Mouse (Mus musculus) heart, adult 2 months (tissue): ENCODE results near the gene Tmem51. TPM values are rescaled to one million over a fixed set of nuclear protein-coding genes. Genes with fewer than 3 reads are reported as not detected.

Experiments
- DNase-seq, 2 experiments: peaks; one replicate each; pipeline ENCODE4 v3.0.0; 2021
- H3K27ac ChIP-seq: fragments of 200-600 bp; 2 replicates; pipeline ENCODE4 v1.8.1; 2022
- H3K27me3 ChIP-seq: fragments of 200-500 bp; 2 replicates; pipeline ENCODE4 v1.6.1; 2012; ENCODE audit warnings: mild to moderate bottlenecking, low read length, inconsistent platforms, mixed read lengths; ENCODE audit not compliant: control insufficient read depth, insufficient read depth
- H3K36me3 ChIP-seq: fragments of 200-500 bp; 2 replicates; pipeline ENCODE4 v1.6.1; 2012; ENCODE audit warnings: low read length, inconsistent platforms; ENCODE audit not compliant: control insufficient read depth, insufficient read depth
- H3K4me1 ChIP-seq: fragments of 200-500 bp; 2 replicates; pipeline ENCODE4 v1.6.1; 2011; ENCODE audit warnings: low read length; ENCODE audit not compliant: control insufficient read depth, insufficient read depth
- H3K4me3 ChIP-seq: fragments of 200-600 bp; 2 replicates; pipeline ENCODE4 v1.8.1; 2022
- H3K79me2 ChIP-seq: fragments of 200-500 bp; replicated peaks from 2 replicates; pipeline ENCODE4 v1.6.1; 2012; ENCODE audit warnings: mild to moderate bottlenecking, inconsistent platforms, low read length, moderate library complexity, mixed read lengths; ENCODE audit not compliant: control insufficient read depth, insufficient read depth
- H3K9ac ChIP-seq: fragments of 200-500 bp; 2 replicates; pipeline ENCODE4 v1.6.1; 2012; ENCODE audit warnings: low read depth, mild to moderate bottlenecking, control low read depth, inconsistent platforms, low read length, mixed read lengths
- CTCF ChIP-seq: fragments of 200-600 bp; IDR thresholded peaks from 2 replicates; pipeline ENCODE4 v1.8.1; 2022; ENCODE audit warnings: antibody characterized with exemption, mild to moderate bottlenecking, moderate library complexity
- EP300 ChIP-seq: fragments of 200-500 bp; IDR thresholded peaks from 2 replicates; pipeline ENCODE4 v1.6.1; 2011; ENCODE audit warnings: low read depth, low read length, control low read depth; ENCODE audit not compliant: insufficient read depth
- POLR2A ChIP-seq: fragments of 200-500 bp; IDR thresholded peaks from 2 replicates; pipeline ENCODE4 v1.6.1; 2011; ENCODE audit warnings: mild to moderate bottlenecking, low read depth, low read length, control low read depth; ENCODE audit not compliant: insufficient read depth
- WGBS: fragments of 180-500 bp; shearing (Covaris S2); methylation state at CpG from one replicate; pipeline ENCODE4 v1.1.7; 2018; 5-methylcytosine and 5-hydroxymethylcytosine counted together
- intact Hi-C: fragments of 180-260 bp; cut with DNase I; formaldehyde crosslinking; loops from one replicate; pipeline ENCODE4 v1.15.1; 2025
- polyA plus RNA-seq: library from polyadenylated mRNA; depleted of rRNA; stranded (reverse); fragments of >200 nt; gene quantifications from 2 replicates; pipeline ENCODE4 v1.2.3, GENCODE M21; 2012
- total RNA-seq, 2 experiments: library from RNA; stranded (reverse); gene quantifications; 2 replicates each; pipeline ENCODE4 v1.2.3; 2021

Gene Tmem51
- total and polyA plus RNA-seq, 3 experiments: 5.5 to 13.1 (median 6.0) TPM

- Histone ChIP-seq H3K9ac (peak overlapping the region; percentile 34), H3K27me3 (no peaks in the 10 kb centered on the region), H3K36me3 (no peaks in the 10 kb centered on the region), H3K4me1 (peaks cover 20% of the 10 kb centered on the region), H3K27ac (peak overlapping the region; percentile 68), H3K4me3 (no peak overlapping the region), H3K79me2 (no peaks in the 10 kb centered on the region)
- WGBS: 37% methylated on average over 13 of the region's 18 CpGs
- TF ChIP-seq CTCF: no peak
- TF ChIP-seq EP300: no peak
- no peak for TF ChIP-seq POLR2A
- peak; percentile 54 to 56 for DNase-seq
- intact Hi-C loops: no loop called here
Observed at GRCm38 (mm10) chr4:142080901-142081630, 3.0 kb downstream of the Tmem51 start.

GRCm38 (mm10) chr4:142080487-142080767 is 3.7 kb downstream of the Tmem51 start:
- H3K4me3 ChIP-seq: no peak overlapping the region
- H3K9ac ChIP-seq: no peak overlapping the region
- H3K36me3 ChIP-seq: no peaks in the 10 kb centered on the region
- intact Hi-C loops: no loop called here
- no peaks in the 10 kb centered on the region for H3K79me2 ChIP-seq
- no peak for TF ChIP-seq EP300
- no peak for TF ChIP-seq CTCF
- TF ChIP-seq POLR2A: no peak
- peak overlapping the region; percentile 68 for H3K27ac ChIP-seq
- no peaks in the 10 kb centered on the region for H3K27me3 ChIP-seq
- 78% methylated on average over 4 of the region's 4 CpGs for WGBS
- DNase-seq: no peak
- H3K4me1 ChIP-seq: peaks cover 20% of the 10 kb centered on the region

GRCm38 (mm10) chr4:142079629-142080486 is 4.2 kb downstream of the Tmem51 start:
- H3K4me3 ChIP-seq: no peak overlapping the region
- no peaks in the 10 kb centered on the region for H3K36me3 ChIP-seq
- H3K27ac ChIP-seq: peak overlapping the region; percentile 68
- WGBS: 66% methylated on average over 14 of the region's 14 CpGs
- peak in 1 of 2 experiments; percentile 50 for DNase-seq
- peaks cover 20% of the 10 kb centered on the region for H3K4me1 ChIP-seq
- H3K27me3 ChIP-seq: no peaks in the 10 kb centered on the region
- no peak overlapping the region for H3K9ac ChIP-seq
- intact Hi-C loops: no loop called here
- no peak for TF ChIP-seq POLR2A
- no peaks in the 10 kb centered on the region for H3K79me2 ChIP-seq

GRCm38 (mm10) chr4:142077572-142078271 is 6.4 kb downstream of the Tmem51 start:
- 7% methylated on average over 18 of the region's 18 CpGs for WGBS
- 0 out of 2 replicates have a peak overlapping the region, but pooled peaks have one; percentile 3 for H3K4me3 ChIP-seq
- no peaks in the 10 kb centered on the region for H3K27me3 ChIP-seq
- no peaks in the 10 kb centered on the region for H3K79me2 ChIP-seq
- peak overlapping the region; percentile 32; the same call in 1 of the 2 replicates for H3K9ac ChIP-seq
- no peaks in the 10 kb centered on the region for H3K36me3 ChIP-seq
- peak overlapping the region; percentile 73 for H3K27ac ChIP-seq
- DNase-seq: peak; percentile 56 to 61
- H3K4me1 ChIP-seq: peaks cover 20% of the 10 kb centered on the region
- no peak for TF ChIP-seq CTCF
- peak; percentile 9; the same call in 1 of the 2 replicates for TF ChIP-seq EP300
- TF ChIP-seq POLR2A: no peak
- intact Hi-C loops: no loop called here

- 45% methylated on average over 1 of the region's 1 CpGs for WGBS
- TF ChIP-seq EP300 (no peak), CTCF (no peak), POLR2A (no peak)
- no peak overlapping the region for H3K4me3 ChIP-seq
- no peaks in the 10 kb centered on the region for H3K79me2 ChIP-seq
- H3K27me3 ChIP-seq: no peaks in the 10 kb centered on the region
- no peak for DNase-seq
- H3K27ac ChIP-seq: peak overlapping the region; percentile 73
- no peaks in the 10 kb centered on the region for H3K36me3 ChIP-seq
- no peak overlapping the region; the same call in 1 of the 2 replicates for H3K9ac ChIP-seq
- intact Hi-C loops: no loop called here
- peaks cover 20% of the 10 kb centered on the region for H3K4me1 ChIP-seq
Observed at GRCm38 (mm10) chr4:142076883-142077282, 7.2 kb downstream of the Tmem51 start.

- 86% methylated on average over 11 of the region's 11 CpGs for WGBS
- no peak for DNase-seq
- H3K9ac ChIP-seq: no peak overlapping the region
- H3K27me3 ChIP-seq: no peaks in the 10 kb centered on the region
- H3K36me3 ChIP-seq: peaks cover 2% of the 10 kb centered on the region; the same call in 1 of the 2 replicates
- H3K4me3 ChIP-seq: no peak overlapping the region
- peaks cover 21% of the 10 kb centered on the region for H3K4me1 ChIP-seq
- no peaks in the 10 kb centered on the region for H3K79me2 ChIP-seq
- H3K27ac ChIP-seq: no peak overlapping the region
- TF ChIP-seq POLR2A (no peak), EP300 (no peak), CTCF (no peak)
- intact Hi-C loops: no loop called here
Observed at GRCm38 (mm10) chr4:142075931-142076330, 8.2 kb downstream of the Tmem51 start.
